Mouse (Mus musculus): ENCODE measurements around the gene Ghrh.
A peak's percentile ranks its signal among the peaks of the same experiment; 100 is the strongest.

Ghrh gene

GRCm38 (mm10) chr2:157349121-157349778 lies 1.9 kb upstream of the Ghrh start:
- DNase-seq (ENCODE audit: inconsistent ontology term) = peak; percentile 83

- DNase-seq (ENCODE audit: inconsistent ontology term) = no peak
Measured at GRCm38 (mm10) chr2:157343337-157343736, 4.0 kb downstream of the Ghrh start.

GRCm38 (mm10) chr2:157342328-157342926 lies 4.9 kb downstream of the Ghrh start:
- peak; percentile 66 for DNase-seq (ENCODE audit: inconsistent ontology term)

- peak; percentile 76 for DNase-seq (ENCODE audit: inconsistent ontology term)
Measured at GRCm38 (mm10) chr2:157341554-157342270, 5.6 kb downstream of the Ghrh start.

- DNase-seq (ENCODE audit: inconsistent ontology term) = peak; percentile 58
Measured at GRCm38 (mm10) chr2:157340221-157340741, 7.0 kb downstream of the Ghrh start.

- DNase-seq (ENCODE audit: inconsistent ontology term) = no peak
Measured at GRCm38 (mm10) chr2:157339532-157339931, 7.8 kb downstream of the Ghrh start.

- peak; percentile 72 for DNase-seq (ENCODE audit: inconsistent ontology term)
Measured at GRCm38 (mm10) chr2:157338663-157339062, 8.6 kb downstream of the Ghrh start.

- DNase-seq (ENCODE audit: inconsistent ontology term) = no peak
Measured at GRCm38 (mm10) chr2:157332059-157332458, 15.2 kb downstream of the Ghrh start.

GRCm38 (mm10) chr2:157328570-157328969 lies 18.7 kb downstream of the Ghrh start:
- DNase-seq (ENCODE audit: inconsistent ontology term) = peak; percentile 30

- DNase-seq (ENCODE audit: inconsistent ontology term) = no peak
Measured at GRCm38 (mm10) chr2:157328106-157328505, 19.2 kb downstream of the Ghrh start.

- DNase-seq (ENCODE audit: inconsistent ontology term) = no peak
Measured at GRCm38 (mm10) chr2:157325238-157325637, 22.1 kb downstream of the Ghrh start.

- no peak for DNase-seq (ENCODE audit: inconsistent ontology term)
Measured at GRCm38 (mm10) chr2:157322029-157322766, 25.1 kb downstream of the Ghrh start.

- DNase-seq (ENCODE audit: inconsistent ontology term) = peak; percentile 95
Measured at GRCm38 (mm10) chr2:157320886-157321285, 26.4 kb downstream of the Ghrh start.

GRCm38 (mm10) chr2:157320135-157320534 lies 27.2 kb downstream of the Ghrh start:
- DNase-seq (ENCODE audit: inconsistent ontology term) = no peak

GRCm38 (mm10) chr2:157317220-157317619 lies 30.1 kb downstream of the Ghrh start:
- no peak for DNase-seq (ENCODE audit: inconsistent ontology term)

GRCm38 (mm10) chr2:157316358-157316933 lies 30.9 kb downstream of the Ghrh start:
- DNase-seq (ENCODE audit: inconsistent ontology term) = no peak

GRCm38 (mm10) chr2:157315486-157315885 lies 31.8 kb downstream of the Ghrh start:
- DNase-seq (ENCODE audit: inconsistent ontology term) = no peak

GRCm38 (mm10) chr2:157314310-157314709 lies 33.0 kb downstream of the Ghrh start:
- peak; percentile 87 for DNase-seq (ENCODE audit: inconsistent ontology term)

- DNase-seq (ENCODE audit: inconsistent ontology term) = no peak
Measured at GRCm38 (mm10) chr2:157313718-157314117, 33.6 kb downstream of the Ghrh start.

GRCm38 (mm10) chr2:157310963-157311637 lies 36.2 kb downstream of the Ghrh start:
- DNase-seq (ENCODE audit: inconsistent ontology term) = no peak

GRCm38 (mm10) chr2:157309611-157310010 lies 37.7 kb downstream of the Ghrh start:
- DNase-seq (ENCODE audit: inconsistent ontology term) = no peak
